Mouse (Mus musculus) small intestine, adult 2 months (tissue): ENCODE measurements at regions not wholly inside any gene's neighbourhood (a gene's known extent, or its start where the extent isn't known, plus 50 kb on each side); places are given as distances from the start of the nearest gene placed in this dataset.

Experiments
- CTCF ChIP-seq: fragments of 200-500 bp; IDR thresholded peaks from 2 replicates; pipeline ENCODE4 v1.5.1; 2012; ENCODE audit warnings: low read depth, mild to moderate bottlenecking, control low read depth, inconsistent platforms, low read length, moderate library complexity, mixed read lengths; ENCODE audit not compliant: insufficient replicate concordance, insufficient read length; ENCODE audit errors: extremely low read depth
- POLR2A ChIP-seq: fragments of 200-500 bp; IDR thresholded peaks from 2 replicates; pipeline ENCODE4 v1.6.1; 2012; ENCODE audit warnings: low read depth, mild to moderate bottlenecking, control low read depth, inconsistent platforms, low read length, moderate library complexity

GRCm38 (mm10) chr1:186505912-186506311 lies 199.9 kb downstream of the Tgfb2 start:
- TF ChIP-seq CTCF (no peak), POLR2A (no peak)
